Mouse (Mus musculus) testis, postnatal 14 days (tissue): ENCODE measurements around the gene Gm15517.

Experiments used
- DNase-seq: peaks from one replicate; pipeline ENCODE4 v3.0.0; 2021; ENCODE audit warnings: low spot score

The Gm15517 gene

GRCm38 (mm10) chr7:44309475-44310284, 48.4 kb downstream of the Gm15517 start, which contains the start of gene Shank1:
Gene Shank1, plus strand, starts transcription at chr7:44310253.
- no peak for DNase-seq

- no peak for DNase-seq
Measured at GRCm38 (mm10) chr7:44310285-44310877, 49.1 kb downstream of the Gm15517 start.

- peak; percentile 21 for DNase-seq
Measured at GRCm38 (mm10) chr7:44310878-44311712, 49.8 kb downstream of the Gm15517 start.
